8 mouse cellular contexts compared by ENCODE assay signal in the genomic region with DNA sequence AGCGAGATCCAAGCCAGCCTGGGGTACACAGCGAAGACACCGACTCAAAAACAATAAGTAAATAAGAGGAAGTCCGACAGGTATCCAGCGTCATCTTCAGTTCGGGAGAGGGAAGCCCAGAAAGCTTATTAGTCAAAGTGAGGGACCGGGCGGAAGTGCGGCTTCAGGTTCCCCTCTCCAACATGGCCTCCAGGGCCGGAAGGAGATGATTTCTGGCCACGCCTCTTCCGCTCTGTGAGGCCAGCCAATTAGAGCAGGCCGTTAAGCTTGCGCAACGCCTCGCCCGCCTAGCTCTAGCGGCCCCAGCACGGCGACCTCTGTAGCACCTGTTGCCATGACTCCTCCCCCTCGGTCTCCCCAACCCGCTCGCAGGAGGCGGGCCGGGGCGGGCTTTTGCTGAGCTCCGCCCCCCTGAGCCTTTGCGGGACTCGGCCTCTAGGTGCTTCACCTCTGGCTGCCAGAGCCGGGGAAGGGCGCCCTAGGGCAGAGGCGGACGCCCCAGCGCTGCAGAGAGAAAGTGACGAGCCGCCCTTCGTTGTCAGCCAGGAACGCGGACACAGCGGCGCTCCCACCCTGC. TPM values are rescaled to one million over a fixed set of nuclear protein-coding genes. Genes with fewer than 3 reads are reported as not detected.
DNase-seq lines count a peak whose midpoint lies in the region; ATAC-seq and TF ChIP-seq lines count a peak whose summit lies in the region.

No protein-coding gene starts in this region.

- H3K4me3 ChIP-seq in heart, embryonic 12.5 days = peak overlapping the region; percentile 80
- peak overlapping the region; percentile 99 for H3K4me3 ChIP-seq in kidney, postnatal 0 days (replicated peaks; ENCODE audit: low read depth, low read length)
- H3K4me3 ChIP-seq in liver, embryonic 11.5 days (ENCODE audit: low read depth, low read length) = peak overlapping the region; percentile 88
- H3K4me3 ChIP-seq in stomach, embryonic 14.5 days (ENCODE audit: low read depth, low read length) = peak overlapping the region; percentile 96

- H3K9me3 ChIP-seq in heart, embryonic 12.5 days (replicated peaks) = no peaks in the 10 kb centered on the region
- H3K9me3 ChIP-seq in kidney, postnatal 0 days (replicated peaks; ENCODE audit: low read length) = no peaks in the 10 kb centered on the region
- no peaks in the 10 kb centered on the region for H3K9me3 ChIP-seq in liver, embryonic 11.5 days (ENCODE audit: control insufficient read depth, low read length)
- no peaks in the 10 kb centered on the region for H3K9me3 ChIP-seq in stomach, embryonic 14.5 days (ENCODE audit: control insufficient read depth, low read depth, low read length)

- peak overlapping the region; percentile 87 for H3K4me2 ChIP-seq in heart, embryonic 12.5 days
- peak overlapping the region; percentile 74 for H3K4me2 ChIP-seq in kidney, postnatal 0 days (ENCODE audit: low read length)
- H3K4me2 ChIP-seq in liver, embryonic 11.5 days = peak overlapping the region; percentile 89
- H3K4me2 ChIP-seq in stomach, embryonic 14.5 days (replicated peaks; ENCODE audit: low read depth, low read length) = peak overlapping the region; percentile 63

- ATAC-seq in erythroid progenitor cell, adult 5-6 weeks (replicated peaks; ENCODE audit: low FRiP score, poor library complexity, severe bottlenecking) = peak; percentile 85
- ATAC-seq in heart, embryonic 12.5 days (ENCODE audit: insufficient number of reproducible peaks, low FRiP score) = peak; percentile 98
- peak; percentile 97 for ATAC-seq in kidney, postnatal 0 days (replicated peaks; ENCODE audit: low FRiP score, low read depth)
- peak; percentile 92 for ATAC-seq in liver, embryonic 11.5 days (replicated peaks; ENCODE audit: low FRiP score)
- ATAC-seq in stomach, embryonic 14.5 days (ENCODE audit: insufficient number of reproducible peaks, insufficient read depth, low FRiP score, low read depth) = peak; percentile 97

- TF ChIP-seq CTCF in kidney, postnatal 0 days (IDR thresholded peaks at IDR 0.05; ENCODE audit: low read depth) = peak; percentile 56

- H3K4me1 ChIP-seq in heart, embryonic 12.5 days (replicated peaks) = peaks cover 4% of the 10 kb centered on the region
- no peaks in the 10 kb centered on the region for H3K4me1 ChIP-seq in kidney, postnatal 0 days (replicated peaks; ENCODE audit: insufficient read depth, low read length)
- peaks cover 5% of the 10 kb centered on the region; the same call in 1 of the 2 replicates for H3K4me1 ChIP-seq in liver, embryonic 11.5 days (replicated peaks; ENCODE audit: control insufficient read depth, insufficient read depth, low read length)
- H3K4me1 ChIP-seq in stomach, embryonic 14.5 days (ENCODE audit: control insufficient read depth, insufficient read depth, low read length) = 0 out of 2 replicates have a peak, but pooled peaks cover 3% of the 10 kb centered on the region

- no peaks in the 10 kb centered on the region for H3K27me3 ChIP-seq in heart, embryonic 12.5 days (replicated peaks)
- no peaks in the 10 kb centered on the region for H3K27me3 ChIP-seq in kidney, postnatal 0 days (ENCODE audit: insufficient read depth, low read length)
- no peaks in the 10 kb centered on the region for H3K27me3 ChIP-seq in liver, embryonic 11.5 days (replicated peaks; ENCODE audit: control insufficient read depth, insufficient read depth, low read length)
- H3K27me3 ChIP-seq in stomach, embryonic 14.5 days (ENCODE audit: control insufficient read depth, insufficient read depth, low read length) = no peaks in the 10 kb centered on the region

- WGBS in heart, embryonic 12.5 days = 0% methylated on average over 41 of the region's 41 CpGs
- 2% methylated on average over 41 of the region's 41 CpGs for WGBS in kidney, postnatal 0 days
- under 1% methylated on average over 41 of the region's 41 CpGs for WGBS in liver, embryonic 11.5 days
- under 1% methylated on average over 40 of the region's 41 CpGs for WGBS in stomach, embryonic 14.5 days

- peak overlapping the region; percentile 83 for H3K9ac ChIP-seq in heart, embryonic 12.5 days
- peak overlapping the region; percentile 92 for H3K9ac ChIP-seq in kidney, postnatal 0 days (ENCODE audit: low read depth, low read length)
- peak overlapping the region; percentile 94 for H3K9ac ChIP-seq in liver, embryonic 11.5 days (ENCODE audit: low read depth, low read length)
- peak overlapping the region; percentile 73 for H3K9ac ChIP-seq in stomach, embryonic 14.5 days (replicated peaks; ENCODE audit: low read depth, low read length)

- peak overlapping the region; percentile 96 for H3K27ac ChIP-seq in heart, embryonic 12.5 days (ENCODE audit: poor library complexity, severe bottlenecking)
- peak overlapping the region; percentile 99 for H3K27ac ChIP-seq in kidney, postnatal 0 days
- peak overlapping the region; percentile 94 for H3K27ac ChIP-seq in liver, embryonic 11.5 days (ENCODE audit: low read depth, low read length)
- peak overlapping the region; percentile 96 for H3K27ac ChIP-seq in stomach, embryonic 14.5 days (ENCODE audit: low read length)

- no peaks in the 10 kb centered on the region for H3K36me3 ChIP-seq in heart, embryonic 12.5 days
- no peaks in the 10 kb centered on the region for H3K36me3 ChIP-seq in kidney, postnatal 0 days (ENCODE audit: insufficient read depth, low read length)
- H3K36me3 ChIP-seq in liver, embryonic 11.5 days (ENCODE audit: control insufficient read depth, insufficient read depth, low read length) = no peaks in the 10 kb centered on the region
- H3K36me3 ChIP-seq in stomach, embryonic 14.5 days (ENCODE audit: control insufficient read depth, insufficient read depth, low read length) = no peaks in the 10 kb centered on the region

- peak; percentile 100 for DNase-seq in CD4-positive helper T cell, adult 2 months (ENCODE audit: low read depth, low spot score)
- DNase-seq in brain, embryonic 18.5 days (ENCODE audit: low read depth, low spot score) = peak; percentile 99
- DNase-seq in kidney, postnatal 0 days (ENCODE audit: low spot score) = peak; percentile 100
- DNase-seq in liver, embryonic 11.5 days (ENCODE audit: low spot score) = peak; percentile 98
- DNase-seq in naive thymus-derived CD4-positive, alpha-beta T cell, adult 2 months (ENCODE audit: low read depth) = peak; percentile 100

RNA-seq across cellular contexts. Expression of gene Mpc2, which starts 0.5 kb away (rescaled TPM):
- 91.2 and 119 TPM in 2 replicates for total RNA-seq in erythroid progenitor cell, adult 5-6 weeks (2015; ENCODE audit: low replicate concordance)
- 141 and 142 TPM in 2 replicates for total RNA-seq in erythroid progenitor cell, adult 5-6 weeks (2017; ENCODE audit: low replicate concordance)
- 226 TPM in 2 replicates for polyA plus RNA-seq in heart, embryonic 12.5 days (2016; fragmentation: Nextera tagmentation; extraction: Ambion mirVana)
- 750 and 780 TPM in 2 replicates for polyA plus RNA-seq in kidney, postnatal 0 days (2015; fragmentation: Nextera tagmentation; extraction: Ambion mirVana)
- polyA plus RNA-seq in liver, embryonic 11.5 days (2014; fragmentation: Nextera tagmentation; extraction: Ambion mirVana) = 187 and 198 TPM in 2 replicates
- 154 and 161 TPM in 2 replicates for polyA plus RNA-seq in stomach, embryonic 14.5 days (2014; fragmentation: Nextera tagmentation; extraction: Ambion mirVana)

RNA-seq across cellular contexts. Expression of gene Dcaf6, which starts 0.6 kb away (rescaled TPM):
- total RNA-seq in erythroid progenitor cell, adult 5-6 weeks (2015; ENCODE audit: low replicate concordance) = 121 and 144 TPM in 2 replicates
- total RNA-seq in erythroid progenitor cell, adult 5-6 weeks (2017; ENCODE audit: low replicate concordance) = 172 and 178 TPM in 2 replicates
- polyA plus RNA-seq in heart, embryonic 12.5 days (2016; fragmentation: Nextera tagmentation; extraction: Ambion mirVana) = 17.9 and 18.7 TPM in 2 replicates
- polyA plus RNA-seq in kidney, postnatal 0 days (2015; fragmentation: Nextera tagmentation; extraction: Ambion mirVana) = 20.6 and 22.7 TPM in 2 replicates
- 15.9 and 18.0 TPM in 2 replicates for polyA plus RNA-seq in liver, embryonic 11.5 days (2014; fragmentation: Nextera tagmentation; extraction: Ambion mirVana)
- 24.5 and 26.1 TPM in 2 replicates for polyA plus RNA-seq in stomach, embryonic 14.5 days (2014; fragmentation: Nextera tagmentation; extraction: Ambion mirVana)

RNA-seq across cellular contexts. Expression of gene Adcy10, which starts 24.1 kb away (rescaled TPM):
- not detected in 2 replicates for total RNA-seq in erythroid progenitor cell, adult 5-6 weeks (2015; ENCODE audit: low replicate concordance)
- total RNA-seq in erythroid progenitor cell, adult 5-6 weeks (2017; ENCODE audit: low replicate concordance) = 0.15 TPM in 1 of 2 replicates, not detected in the other
- polyA plus RNA-seq in heart, embryonic 12.5 days (2016; fragmentation: Nextera tagmentation; extraction: Ambion mirVana) = not detected in 2 replicates
- polyA plus RNA-seq in kidney, postnatal 0 days (2015; fragmentation: Nextera tagmentation; extraction: Ambion mirVana) = 0.23 TPM in 1 of 2 replicates, not detected in the other
- 0.04 and 0.23 TPM in 2 replicates for polyA plus RNA-seq in liver, embryonic 11.5 days (2014; fragmentation: Nextera tagmentation; extraction: Ambion mirVana)
- 0.39 TPM in 1 of 2 replicates, not detected in the other for polyA plus RNA-seq in stomach, embryonic 14.5 days (2014; fragmentation: Nextera tagmentation; extraction: Ambion mirVana)

Comparison
In these comparisons a context has a peak if more than half of its experiments do, and no peak if none do; other contexts are left out.
1. Peak in every context shown above with its lines: DNase-seq, ATAC-seq, H3K4me3 ChIP-seq and H3K27ac ChIP-seq.